Mouse (Mus musculus): ENCODE data around the gene Vdr.

Gene Vdr

DNA sequence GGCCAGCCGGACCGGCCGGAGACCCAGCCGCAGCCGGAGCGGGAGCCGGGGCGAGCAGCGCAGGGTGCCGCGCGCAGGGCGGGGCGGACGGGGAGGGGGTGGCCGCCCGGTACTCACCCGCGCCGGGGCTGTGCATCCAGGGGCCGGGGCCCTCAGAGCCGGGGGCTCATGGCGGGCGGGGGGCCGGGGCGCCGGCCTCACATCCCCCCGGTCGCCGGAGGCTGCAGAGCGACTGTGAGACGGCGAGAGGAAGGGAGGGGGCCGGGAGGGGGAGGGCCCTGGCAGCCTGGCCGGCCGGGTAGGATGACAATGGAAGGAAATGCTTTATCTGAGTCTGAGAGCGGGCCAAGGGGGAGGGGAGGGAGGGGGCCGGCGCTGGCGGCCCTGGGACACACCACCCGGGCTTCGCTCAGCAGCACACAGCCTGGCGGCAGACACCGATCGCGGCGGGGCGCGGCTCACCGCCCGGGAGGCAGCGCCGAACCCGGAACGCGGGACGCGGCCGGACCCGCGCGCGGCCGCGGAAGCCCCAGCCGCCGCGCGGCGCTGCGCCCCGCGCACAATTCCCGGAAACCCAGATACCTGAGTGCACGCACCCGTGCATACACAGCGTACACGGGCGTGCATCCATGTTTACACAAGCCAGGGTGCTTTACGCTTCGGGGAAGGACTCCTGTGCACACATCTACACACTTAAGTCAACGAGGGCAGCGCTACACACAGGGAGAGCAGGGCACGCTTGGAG, 79.0 kb downstream of the Vdr start:
- in situ Hi-C loops (cut with MboI; ENCODE audit: low sequenced_read_pairs) = no loop called here

DNA sequence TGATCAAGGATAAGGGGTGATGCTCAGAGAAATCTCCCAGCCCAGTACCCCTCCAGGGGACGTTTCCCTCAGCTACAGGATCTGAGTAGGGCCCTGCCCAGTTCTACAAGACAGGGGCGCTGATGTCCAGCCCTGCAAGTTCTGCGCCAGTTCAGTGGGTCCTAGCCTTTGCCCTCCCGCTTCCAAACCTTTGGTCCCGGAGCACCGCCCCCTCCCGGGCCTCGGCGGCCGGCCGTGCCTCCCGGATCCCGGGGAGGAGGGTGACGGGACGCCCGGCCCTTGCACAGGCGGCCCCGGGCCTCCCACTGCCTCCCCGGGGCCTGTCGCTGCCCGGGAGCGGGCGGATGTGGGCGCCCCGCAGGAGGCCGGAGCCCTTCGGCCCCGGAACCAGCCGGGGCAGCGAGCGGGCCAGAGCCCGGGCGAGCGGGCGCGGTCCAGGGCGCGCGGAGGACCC, 79.6 kb downstream of the Vdr start:
- in situ Hi-C loops (cut with MboI; ENCODE audit: low sequenced_read_pairs) = no loop called here

- in situ Hi-C loops (cut with MboI; ENCODE audit: low sequenced_read_pairs) = no loop called here
These were observed 80.1 kb downstream of the Vdr start for GRCm38 (mm10) chr15:97830253-97830787.

- in situ Hi-C loops (cut with MboI; ENCODE audit: low sequenced_read_pairs) = no loop called here
These were observed 81.0 kb downstream of the Vdr start for GRCm38 (mm10) chr15:97829432-97829831.

GRCm38 (mm10) chr15:97828901-97829338, 81.5 kb downstream of the Vdr start:
- in situ Hi-C loops (cut with MboI; ENCODE audit: low sequenced_read_pairs) = no loop called here

DNA sequence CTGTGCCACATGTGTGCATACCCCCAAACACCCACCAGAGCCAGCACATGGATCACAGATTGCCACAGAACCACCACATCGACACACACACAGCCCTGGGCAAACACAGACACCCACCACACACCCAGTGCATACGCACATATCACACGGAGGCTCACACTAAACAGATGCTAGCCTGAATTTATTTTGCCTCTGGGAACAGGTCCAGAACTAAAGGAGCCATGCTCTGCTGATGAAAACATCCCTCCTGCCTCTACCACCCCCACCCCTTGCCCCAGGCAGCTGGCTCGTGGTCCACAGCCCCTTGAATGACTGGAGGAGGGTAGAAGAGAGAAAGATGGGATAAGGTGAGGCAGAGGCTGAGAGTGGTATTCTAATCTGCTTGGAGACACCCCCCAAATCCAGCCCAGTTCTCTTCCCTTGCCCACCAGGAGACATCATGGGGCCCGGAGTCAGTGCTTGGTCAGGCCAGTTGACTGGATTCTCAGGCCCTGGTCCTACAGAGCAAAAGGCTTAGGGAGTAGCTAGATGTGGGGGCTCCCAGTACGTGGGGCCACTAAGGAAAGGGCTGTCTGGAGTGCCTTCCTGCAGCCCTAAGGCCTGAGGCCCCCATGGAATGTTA, 82.1 kb downstream of the Vdr start:
- in situ Hi-C loops (cut with MboI; ENCODE audit: low sequenced_read_pairs) = no loop called here

DNA sequence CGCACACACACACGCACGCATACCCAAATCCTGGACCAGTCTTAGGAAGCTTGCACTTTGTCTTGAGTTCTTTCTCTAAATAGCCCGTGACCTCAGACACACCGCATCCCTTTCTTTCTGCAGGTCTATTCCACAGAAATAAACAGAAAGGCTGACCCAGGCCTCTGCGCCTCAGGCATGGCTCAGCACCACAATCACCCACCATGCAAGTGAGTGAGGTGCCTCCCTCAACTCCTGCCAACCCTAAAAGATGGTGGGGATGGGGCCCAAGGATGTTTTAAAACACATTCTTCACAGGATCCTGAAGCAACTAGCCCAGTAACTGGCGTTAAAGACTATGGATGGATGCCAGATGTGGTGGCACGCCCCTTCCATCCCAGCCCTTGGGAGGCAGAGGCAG, 83.0 kb downstream of the Vdr start:
- in situ Hi-C loops (cut with MboI; ENCODE audit: low sequenced_read_pairs) = no loop called here

DNA sequence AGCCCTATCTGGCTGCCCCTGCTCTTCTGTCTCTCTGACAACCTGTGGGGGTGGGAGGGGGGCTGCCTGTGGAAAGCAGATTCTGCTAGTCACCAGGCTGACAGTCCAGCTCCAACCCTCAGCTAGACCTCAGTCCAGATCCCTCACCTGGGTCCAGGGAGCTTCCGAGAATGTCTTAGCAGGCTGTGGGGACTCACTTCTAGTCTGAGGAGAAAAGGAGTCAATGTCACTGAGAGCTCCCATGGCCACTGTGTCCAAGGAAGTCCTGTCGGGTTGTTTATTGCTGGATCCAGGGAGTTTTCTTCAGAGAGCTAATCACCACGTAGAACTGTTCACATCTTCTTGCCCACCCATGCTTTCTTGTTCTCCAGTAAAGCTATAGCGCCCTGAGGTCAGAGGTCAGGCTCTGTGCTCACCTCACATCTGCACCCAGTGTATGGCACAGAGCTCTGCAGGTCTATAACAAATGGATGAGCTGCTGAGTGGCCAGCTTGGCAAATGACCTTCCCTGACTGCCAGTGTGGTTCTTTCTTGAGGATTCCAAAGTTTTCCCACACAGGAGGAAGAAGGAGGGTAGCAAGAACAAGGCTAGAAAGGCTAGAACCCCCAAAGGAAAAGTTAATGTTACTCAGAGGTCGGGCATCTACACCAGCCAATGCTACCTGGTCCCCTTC, 83.7 kb downstream of the Vdr start:
- in situ Hi-C loops (cut with MboI; ENCODE audit: low sequenced_read_pairs) = no loop called here

DNA sequence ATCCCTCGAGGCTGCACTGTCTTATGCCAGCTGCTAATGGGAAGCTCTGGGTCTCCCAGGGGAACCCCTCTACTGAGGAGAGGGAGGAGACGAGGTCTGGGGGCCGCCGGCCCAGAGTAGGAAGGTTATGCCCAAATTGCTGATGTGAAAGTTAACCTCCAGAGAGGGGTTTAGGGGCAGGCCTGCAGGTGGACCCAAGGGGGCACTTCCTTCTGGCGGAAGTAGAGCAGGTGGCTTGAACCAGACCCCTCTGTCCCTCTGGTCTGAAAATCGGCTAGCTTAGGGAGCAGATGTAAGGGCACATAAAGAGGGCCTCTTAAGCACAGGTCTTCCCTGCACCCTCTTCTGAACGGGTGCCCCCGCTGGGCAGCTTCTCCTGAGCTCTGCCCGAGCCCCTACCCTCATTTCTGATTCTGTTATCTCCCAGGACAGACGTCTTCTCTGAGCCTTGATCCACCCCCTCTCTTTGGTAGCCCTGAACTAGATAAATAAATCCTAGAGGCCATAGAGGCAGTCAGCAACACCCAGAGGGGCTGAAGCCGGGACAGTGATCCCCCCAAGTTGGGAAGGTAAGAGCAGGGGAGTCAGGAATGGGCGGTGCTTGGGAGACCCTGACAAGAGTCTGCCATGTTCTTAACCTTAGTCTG, 84.4 kb downstream of the Vdr start:
- in situ Hi-C loops (cut with MboI; ENCODE audit: low sequenced_read_pairs) = no loop called here

DNA sequence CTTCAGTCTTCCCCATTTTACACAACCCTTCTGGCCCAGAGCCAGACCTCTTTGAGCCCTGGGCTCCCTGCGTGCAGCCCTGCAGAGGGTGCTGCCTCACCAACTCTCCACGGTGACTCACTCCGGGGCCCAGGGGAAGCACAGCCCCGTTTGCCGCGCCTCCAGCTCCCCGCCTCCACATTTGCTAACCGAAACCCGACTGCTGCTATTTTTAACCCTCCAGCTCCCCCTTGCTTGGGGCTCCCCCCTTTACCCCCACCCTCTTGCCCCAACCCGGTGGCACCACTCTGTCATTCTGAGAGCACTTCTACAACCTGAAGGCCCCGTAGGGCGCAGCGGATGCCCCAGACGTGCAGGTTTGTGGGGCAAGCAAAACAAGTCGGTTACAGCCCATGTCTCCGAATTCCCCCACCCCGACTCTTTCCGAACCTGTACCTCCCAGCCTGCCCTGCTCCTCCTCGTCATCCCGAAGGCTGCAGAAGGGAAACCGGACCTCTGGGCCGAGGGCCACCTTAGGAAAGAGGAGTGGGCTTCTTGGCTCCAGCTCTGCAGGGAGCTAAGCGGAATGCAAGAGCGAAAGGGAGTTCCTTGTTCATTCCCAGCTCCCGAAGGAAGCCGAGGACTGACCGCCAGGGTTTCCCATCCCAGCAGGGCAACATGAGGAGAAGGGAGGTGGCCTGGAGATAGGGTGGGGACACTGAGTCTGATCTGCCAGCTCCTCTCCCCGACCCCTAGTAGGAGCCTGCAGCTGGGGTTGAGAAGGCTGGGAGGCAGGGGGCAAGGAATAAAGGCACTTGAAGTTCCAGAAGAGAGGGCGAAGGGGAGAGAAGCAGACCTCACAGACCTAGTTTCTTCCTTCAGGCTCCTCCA, 85.1 kb downstream of the Vdr start:
- in situ Hi-C loops (cut with MboI; ENCODE audit: low sequenced_read_pairs) = no loop called here

DNA sequence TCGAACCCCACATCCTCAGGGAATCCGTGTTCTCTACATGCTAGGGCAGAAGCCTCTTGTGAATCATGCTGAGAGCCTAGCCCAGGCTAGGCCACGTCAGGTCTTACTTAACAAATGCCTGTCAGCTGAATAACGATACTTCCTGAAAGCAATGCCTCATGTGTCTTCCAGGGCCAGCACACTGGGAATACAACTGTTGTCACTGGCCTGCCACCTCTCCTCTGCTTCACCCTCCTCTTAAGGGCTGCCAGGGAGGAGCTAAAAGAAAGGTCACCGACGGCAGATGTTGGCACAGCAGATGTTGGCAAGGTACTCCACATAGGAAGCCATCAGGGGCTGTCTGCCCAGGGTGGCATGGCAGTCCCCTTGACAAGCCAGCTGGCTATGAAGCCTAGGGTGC, 86.4 kb downstream of the Vdr start:
- in situ Hi-C loops (cut with MboI; ENCODE audit: low sequenced_read_pairs) = no loop called here

- in situ Hi-C loops (cut with MboI; ENCODE audit: low sequenced_read_pairs) = no loop called here
These were observed 87.0 kb downstream of the Vdr start for GRCm38 (mm10) chr15:97823479-97823878.

DNA sequence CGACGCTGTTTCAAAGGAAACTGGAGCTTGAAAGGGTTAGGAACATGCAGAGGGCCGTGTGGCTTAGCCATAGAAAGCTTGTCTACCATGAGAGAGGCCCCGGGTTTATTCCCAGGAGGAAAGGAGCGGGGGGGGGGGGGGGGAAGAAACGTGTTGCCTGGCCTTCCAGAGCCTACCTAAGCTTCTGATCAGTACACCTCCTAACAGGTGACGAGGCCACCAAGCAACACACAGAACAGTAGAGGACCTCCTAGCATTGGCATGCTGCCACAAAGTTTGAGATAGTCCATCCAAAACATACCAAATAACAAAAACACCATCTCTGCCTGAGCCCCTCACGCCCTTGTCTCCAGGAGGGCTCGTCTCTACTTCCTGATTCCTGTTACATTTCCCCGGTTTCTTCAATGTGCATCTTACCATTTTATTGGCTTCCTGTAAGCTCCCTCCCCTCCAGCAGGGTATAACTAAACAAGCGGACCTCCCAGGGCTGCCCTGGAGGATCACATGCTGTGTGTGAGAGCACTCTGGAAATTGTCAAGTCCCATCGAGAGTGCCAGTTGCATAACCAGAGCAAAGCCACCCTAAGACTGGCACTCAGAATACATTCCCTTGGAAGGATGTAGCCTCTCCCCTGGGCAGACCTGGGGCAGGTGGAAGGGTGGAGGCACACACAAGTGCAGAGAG, 87.7 kb downstream of the Vdr start:
- in situ Hi-C loops (cut with MboI; ENCODE audit: low sequenced_read_pairs) = no loop called here

GRCm38 (mm10) chr15:97821983-97822363, 88.5 kb downstream of the Vdr start:
- in situ Hi-C loops (cut with MboI; ENCODE audit: low sequenced_read_pairs) = no loop called here

DNA sequence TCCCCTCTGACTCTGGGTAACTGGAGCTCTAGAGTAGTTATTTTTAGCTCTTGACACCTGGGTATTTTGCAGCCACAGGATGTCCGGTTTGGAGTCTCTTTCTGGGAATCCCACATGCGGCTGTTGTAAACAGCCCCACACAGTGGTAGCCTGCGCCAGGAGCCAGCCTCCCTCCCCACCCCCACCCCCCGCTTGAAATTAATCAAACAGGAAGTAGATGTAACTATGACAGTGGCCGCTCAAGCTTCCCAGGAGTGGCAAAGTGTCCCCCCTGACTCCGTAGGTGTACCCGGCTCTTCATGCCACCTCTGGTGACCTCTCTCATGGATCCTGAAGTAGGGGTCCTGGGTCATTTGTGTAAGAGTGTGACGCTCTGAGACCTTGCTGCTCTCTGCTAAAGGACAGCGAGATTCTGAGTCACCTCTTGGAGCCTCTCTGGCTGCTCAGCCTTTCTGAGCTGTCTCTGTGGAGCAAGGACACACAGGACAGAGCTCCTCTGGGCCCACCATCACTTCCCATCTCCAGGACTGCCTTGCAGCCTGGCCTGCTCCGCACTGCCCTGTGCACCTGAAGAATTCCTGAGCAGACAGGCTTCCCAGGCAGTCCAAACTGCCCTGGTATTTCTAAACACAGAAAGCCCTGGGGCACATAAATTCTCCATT, 89.0 kb downstream of the Vdr start:
- in situ Hi-C loops (cut with MboI; ENCODE audit: low sequenced_read_pairs) = no loop called here

DNA sequence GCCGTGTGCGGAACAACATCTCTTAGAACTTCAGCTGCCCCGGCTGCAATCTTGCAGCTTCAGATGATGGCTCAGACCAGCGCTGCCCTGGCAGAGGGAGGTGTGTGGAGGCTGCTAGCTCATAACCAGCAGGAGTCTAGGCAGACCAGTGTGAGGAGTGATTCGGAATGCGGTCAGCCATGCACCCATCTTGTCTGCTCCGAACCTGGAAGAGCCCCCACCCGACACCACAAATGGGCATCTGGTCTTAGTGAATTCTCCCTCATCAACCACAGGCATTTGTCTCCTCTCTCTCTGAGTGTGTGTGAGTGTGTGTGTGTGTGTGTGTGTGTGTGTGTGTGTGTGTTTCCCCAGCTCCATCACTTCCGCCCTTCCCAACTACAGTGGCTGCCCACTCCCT, 90.5 kb downstream of the Vdr start:
- in situ Hi-C loops (cut with MboI; ENCODE audit: low sequenced_read_pairs) = no loop called here

- in situ Hi-C loops (cut with MboI; ENCODE audit: low sequenced_read_pairs) = no loop called here
These were observed 94.0 kb downstream of the Vdr start for GRCm38 (mm10) chr15:97816199-97816994.

DNA sequence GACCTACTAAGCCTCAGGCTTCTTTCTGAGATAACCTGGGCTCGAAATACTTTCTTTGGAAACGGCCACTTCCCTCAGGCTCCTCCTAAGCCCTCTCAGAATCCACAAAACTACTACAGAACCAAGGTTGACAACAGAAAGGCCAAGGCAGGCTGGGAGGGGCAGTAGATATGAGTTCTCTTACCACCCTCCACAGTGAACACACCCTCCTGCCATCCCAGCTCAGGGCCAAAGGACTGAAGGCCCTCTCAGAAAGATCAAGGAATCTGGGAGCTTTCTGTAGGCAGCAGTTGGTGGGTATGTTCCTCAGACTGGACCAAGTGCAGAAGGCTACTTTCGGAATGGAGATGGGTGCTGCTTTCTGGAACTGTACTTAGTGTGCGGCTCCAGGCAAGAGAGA, 95.2 kb downstream of the Vdr start:
- in situ Hi-C loops (cut with MboI; ENCODE audit: low sequenced_read_pairs) = no loop called here

All from CH12F3 (cell line).